ENCODE assay signal across 25 mouse cellular contexts in genomic region chr9:62870728-62871127, GRCm38 (mm10). TPM values are rescaled to one million over a fixed set of nuclear protein-coding genes. Genes with fewer than 3 reads are reported as not detected.
DNase-seq lines count a peak whose midpoint lies in the region; ATAC-seq and TF ChIP-seq lines count a peak whose summit lies in the region.
"Had no signal": no experiment of that assay in that cellular context is flagged by ENCODE, and none has a peak within 500 bp of the region (broad histone marks: within the 10 kb centered on the region; RNA-seq: fewer than 3 reads in every experiment).

No protein-coding gene starts in this region.

- no peak overlapping the region for H3K4me2 ChIP-seq in forebrain, embryonic 16.5 days (ENCODE audit: low read length)
- H3K4me2 ChIP-seq in limb, embryonic 11.5 days (ENCODE audit: low read depth, severe bottlenecking) = no peak overlapping the region
- no peak overlapping the region for H3K4me2 ChIP-seq in intestine, embryonic 16.5 days (ENCODE audit: low read depth, low read length)
- H3K4me2 ChIP-seq: embryonic facial prominence, embryonic 13.5 days; embryonic facial prominence, embryonic 15.5 days; forebrain, embryonic 13.5 days; forebrain, embryonic 15.5 days had no signal

- no peak overlapping the region for H3K9ac ChIP-seq in forebrain, embryonic 16.5 days (replicated peaks; ENCODE audit: low read depth, low read length)
- H3K9ac ChIP-seq in ES-E14 (ENCODE audit: insufficient read depth, low read depth, low read length, poor library complexity, severe bottlenecking) = peak overlapping the region; percentile 30; the same call in 1 of the 2 replicates
- no peak overlapping the region for H3K9ac ChIP-seq in limb, embryonic 11.5 days (ENCODE audit: low read length)
- no peak overlapping the region for H3K9ac ChIP-seq in intestine, embryonic 16.5 days (ENCODE audit: low read depth, low read length)
- H3K9ac ChIP-seq: embryonic facial prominence, embryonic 13.5 days; embryonic facial prominence, embryonic 15.5 days; forebrain, embryonic 13.5 days; forebrain, embryonic 15.5 days had no signal

- H3K36me3 ChIP-seq in forebrain, embryonic 10.5 days (replicated peaks) = no peaks in the 10 kb centered on the region
- no peaks in the 10 kb centered on the region for H3K36me3 ChIP-seq in forebrain, embryonic 16.5 days (ENCODE audit: control insufficient read depth, insufficient read depth)
- H3K36me3 ChIP-seq in E14TG2a.4 (ENCODE audit: insufficient read depth, low read length) (peaks cover 19% of the 10 kb centered on the region), ES-E14 (ENCODE audit: control insufficient read depth, insufficient read depth, low read length, poor library complexity, severe bottlenecking) (no peaks in the 10 kb centered on the region)
- no peaks in the 10 kb centered on the region for H3K36me3 ChIP-seq in limb, embryonic 11.5 days (ENCODE audit: control insufficient read depth, insufficient read depth, low read length)
- H3K36me3 ChIP-seq in hindbrain, embryonic 10.5 days = no peaks in the 10 kb centered on the region
- no peaks in the 10 kb centered on the region for H3K36me3 ChIP-seq in intestine, embryonic 16.5 days (ENCODE audit: control insufficient read depth, insufficient read depth, low read length)
- H3K36me3 ChIP-seq: embryonic facial prominence, embryonic 13.5 days; embryonic facial prominence, embryonic 15.5 days; forebrain, embryonic 15.5 days had no signal

- peak; percentile 10 for DNase-seq in forebrain, embryonic 10.5 days (ENCODE audit: extremely low spot score, low spot score)
- DNase-seq in ES-E14 (ENCODE audit: low read depth, low spot score) = no peak
- peak; percentile 17 for DNase-seq in limb, embryonic 11.5 days (ENCODE audit: low spot score)
- no peak for DNase-seq in hindbrain, embryonic 10.5 days (ENCODE audit: low spot score)
- DNase-seq: adrenal gland, adult 2 months; adrenal gland, postnatal 10 days; adrenal gland, postnatal 25 days; B cell, adult 2 months; cerebellum, adult 11 months; cerebellum, adult 18-20 months; cerebellum, adult 8-10 months; cerebellum, adult 9-11 months; cerebellum, postnatal 14 days; cerebellum, postnatal 36 days; embryo, embryonic 11 days had no signal

- no peak overlapping the region for H3K27ac ChIP-seq in forebrain, embryonic 10.5 days
- H3K27ac ChIP-seq in forebrain, embryonic 16.5 days (ENCODE audit: low read length) = no peak overlapping the region
- peak overlapping the region; percentile 14 for H3K27ac ChIP-seq in ES-E14 (ENCODE audit: insufficient read depth, low read depth, low read length, poor library complexity, severe bottlenecking)
- H3K27ac ChIP-seq in limb, embryonic 11.5 days (replicated peaks; ENCODE audit: low read depth, low read length) = no peak overlapping the region
- no peak overlapping the region for H3K27ac ChIP-seq in hindbrain, embryonic 10.5 days
- no peak overlapping the region for H3K27ac ChIP-seq in intestine, embryonic 16.5 days (ENCODE audit: low read length)
- H3K27ac ChIP-seq: embryonic facial prominence, embryonic 13.5 days; embryonic facial prominence, embryonic 15.5 days; forebrain, embryonic 13.5 days; forebrain, embryonic 15.5 days had no signal

- ATAC-seq in forebrain, embryonic 16.5 days = no peak
- no peak for ATAC-seq in limb, embryonic 11.5 days (ENCODE audit: insufficient number of reproducible peaks, low FRiP score, low TSS enrichment, low read depth)
- ATAC-seq in intestine, embryonic 16.5 days = no peak
- ATAC-seq: CD4-positive, CD25-positive, alpha-beta regulatory T cell, adult 4 months; forebrain, embryonic 13.5 days; forebrain, embryonic 15.5 days had no signal

- in situ Hi-C loops in ES-E14 (cut with MboI; ENCODE audit: low sequenced_read_pairs in 2 of 2, unreplicated experiment in 2 of 2) = no loop called here

- no peaks in the 10 kb centered on the region for H3K27me3 ChIP-seq in forebrain, embryonic 10.5 days (ENCODE audit: poor library complexity, severe bottlenecking)
- H3K27me3 ChIP-seq in forebrain, embryonic 16.5 days (replicated peaks; ENCODE audit: control insufficient read depth, insufficient read depth, low read length) = no peaks in the 10 kb centered on the region
- H3K27me3 ChIP-seq in E14TG2a.4 (ENCODE audit: insufficient read depth, low read length) = no peaks in the 10 kb centered on the region
- H3K27me3 ChIP-seq in limb, embryonic 11.5 days (ENCODE audit: control insufficient read depth, insufficient read depth, low read length) = no peaks in the 10 kb centered on the region
- H3K27me3 ChIP-seq in hindbrain, embryonic 10.5 days (ENCODE audit: insufficient read depth, poor library complexity, severe bottlenecking) = no peaks in the 10 kb centered on the region
- no peaks in the 10 kb centered on the region for H3K27me3 ChIP-seq in intestine, embryonic 16.5 days (replicated peaks; ENCODE audit: control insufficient read depth, insufficient read depth, low read length)
- H3K27me3 ChIP-seq: CH12.LX; embryonic facial prominence, embryonic 13.5 days; embryonic facial prominence, embryonic 15.5 days; forebrain, embryonic 13.5 days; forebrain, embryonic 15.5 days had no signal

- no peak for TF ChIP-seq CTCF in E14TG2a.4 (conservative IDR thresholded peaks at IDR 0.05; ENCODE audit: low read length)

- no peaks in the 10 kb centered on the region for H3K9me3 ChIP-seq in forebrain, embryonic 10.5 days
- no peaks in the 10 kb centered on the region for H3K9me3 ChIP-seq in forebrain, embryonic 16.5 days (ENCODE audit: control insufficient read depth, low read length)
- H3K9me3 ChIP-seq in E14TG2a.4 (ENCODE audit: low read length) (no peaks in the 10 kb centered on the region), ES-E14 (ENCODE audit: control insufficient read depth, insufficient read depth, low read depth, low read length) (no peaks in the 10 kb centered on the region)
- no peaks in the 10 kb centered on the region for H3K9me3 ChIP-seq in limb, embryonic 11.5 days (ENCODE audit: control insufficient read depth, low read length)
- H3K9me3 ChIP-seq in hindbrain, embryonic 10.5 days = no peaks in the 10 kb centered on the region
- H3K9me3 ChIP-seq in intestine, embryonic 16.5 days (ENCODE audit: control insufficient read depth, low read length) = no peaks in the 10 kb centered on the region
- H3K9me3 ChIP-seq: embryonic facial prominence, embryonic 13.5 days; embryonic facial prominence, embryonic 15.5 days; forebrain, embryonic 13.5 days; forebrain, embryonic 15.5 days had no signal

- no peak overlapping the region for H3K4me3 ChIP-seq in forebrain, embryonic 10.5 days
- no peak overlapping the region for H3K4me3 ChIP-seq in forebrain, embryonic 16.5 days (replicated peaks; ENCODE audit: low read length)
- H3K4me3 ChIP-seq in E14TG2a.4 (replicated peaks; ENCODE audit: low read length) (peak overlapping the region; percentile 48), ES-E14 (ENCODE audit: insufficient read depth in 1 of 2, low read depth in 1 of 2, low read length in 2 of 2, poor library complexity in 1 of 2, severe bottlenecking in 1 of 2) (no peak overlapping the region)
- H3K4me3 ChIP-seq in limb, embryonic 11.5 days (ENCODE audit: low read depth, low read length) = no peak overlapping the region
- H3K4me3 ChIP-seq in hindbrain, embryonic 10.5 days = no peak overlapping the region
- H3K4me3 ChIP-seq in intestine, embryonic 16.5 days (ENCODE audit: low read length) = no peak overlapping the region
- H3K4me3 ChIP-seq: embryonic facial prominence, embryonic 13.5 days; embryonic facial prominence, embryonic 15.5 days; erythroblast, embryonic 14.5 days; forebrain, embryonic 13.5 days; forebrain, embryonic 15.5 days had no signal

- peaks cover 7% of the 10 kb centered on the region for H3K4me1 ChIP-seq in forebrain, embryonic 10.5 days
- no peaks in the 10 kb centered on the region for H3K4me1 ChIP-seq in forebrain, embryonic 16.5 days (replicated peaks; ENCODE audit: control insufficient read depth, insufficient read depth, low read length)
- H3K4me1 ChIP-seq in E14TG2a.4 (replicated peaks; ENCODE audit: low read depth, low read length) (peaks cover 42% of the 10 kb centered on the region), ES-E14 (ENCODE audit: control insufficient read depth in 2 of 2, insufficient read depth in 2 of 2, low read length in 2 of 2, poor library complexity in 1 of 2) (peaks cover 4 to 23% of the 10 kb centered on the region in 2 experiments; a peak in 3 of 4 replicates)
- H3K4me1 ChIP-seq in limb, embryonic 11.5 days (ENCODE audit: control insufficient read depth, insufficient read depth, low read length) = no peaks in the 10 kb centered on the region
- H3K4me1 ChIP-seq in hindbrain, embryonic 10.5 days (replicated peaks) = peaks cover 10% of the 10 kb centered on the region; the same call in 1 of the 2 replicates
- no peaks in the 10 kb centered on the region for H3K4me1 ChIP-seq in intestine, embryonic 16.5 days (ENCODE audit: control insufficient read depth, insufficient read depth, low read length)
- H3K4me1 ChIP-seq: embryonic facial prominence, embryonic 13.5 days; embryonic facial prominence, embryonic 15.5 days; forebrain, embryonic 13.5 days; forebrain, embryonic 15.5 days had no signal

RNA-seq across cellular contexts. Expression of gene Calml4, which starts 12.8 kb away (rescaled TPM):
- polyA plus RNA-seq in forebrain, embryonic 10.5 days (2016; fragmentation: Nextera tagmentation; extraction: Ambion mirVana) = 0.21 and 0.48 TPM in 2 replicates
- polyA plus RNA-seq in forebrain, embryonic 16.5 days (2015; fragmentation: Nextera tagmentation; extraction: Ambion mirVana) = 4.3 and 6.0 TPM in 2 replicates
- total RNA-seq in ES-E14 (2012; rRNA removed) = 10.2 and 23.9 TPM in 2 replicates
- 4.7 and 4.9 TPM in 2 replicates for polyA plus RNA-seq in limb, embryonic 11.5 days (2014; fragmentation: Nextera tagmentation; extraction: Ambion mirVana)
- polyA plus RNA-seq in hindbrain, embryonic 10.5 days (2016; fragmentation: Nextera tagmentation; extraction: Ambion mirVana) = 0.71 and 6.4 TPM in 2 replicates
- 286 and 319 TPM in 2 replicates for polyA plus RNA-seq in intestine, embryonic 16.5 days (2015; fragmentation: Nextera tagmentation; extraction: Ambion mirVana)
- total RNA-seq: CH12.LX had no signal
- polyA plus RNA-seq: erythroblast, embryonic 14.5 days had no signal

RNA-seq across cellular contexts. Expression of gene Cln6, which starts 32.1 kb away (rescaled TPM):
- polyA plus RNA-seq in forebrain, embryonic 10.5 days (2016; fragmentation: Nextera tagmentation; extraction: Ambion mirVana) = 14.9 and 16.5 TPM in 2 replicates
- 4.6 and 4.9 TPM in 2 replicates for polyA plus RNA-seq in forebrain, embryonic 16.5 days (2015; fragmentation: Nextera tagmentation; extraction: Ambion mirVana)
- total RNA-seq in ES-E14 (2012; rRNA removed) = 19.4 and 33.7 TPM in 2 replicates
- 17.3 and 18.6 TPM in 2 replicates for polyA plus RNA-seq in limb, embryonic 11.5 days (2014; fragmentation: Nextera tagmentation; extraction: Ambion mirVana)
- polyA plus RNA-seq in hindbrain, embryonic 10.5 days (2016; fragmentation: Nextera tagmentation; extraction: Ambion mirVana) = 12.6 and 15.1 TPM in 2 replicates
- 34.9 and 40.2 TPM in 2 replicates for polyA plus RNA-seq in intestine, embryonic 16.5 days (2015; fragmentation: Nextera tagmentation; extraction: Ambion mirVana)

RNA-seq across cellular contexts. Expression of gene Fem1b, which starts 59.0 kb away (rescaled TPM):
- polyA plus RNA-seq in forebrain, embryonic 10.5 days (2016; fragmentation: Nextera tagmentation; extraction: Ambion mirVana) = 33.8 and 35.2 TPM in 2 replicates
- polyA plus RNA-seq in forebrain, embryonic 16.5 days (2015; fragmentation: Nextera tagmentation; extraction: Ambion mirVana) = 47.8 and 50.2 TPM in 2 replicates
- 73.0 and 94.4 TPM in 2 replicates for total RNA-seq in ES-E14 (2012; rRNA removed)
- 36.6 and 42.2 TPM in 2 replicates for polyA plus RNA-seq in limb, embryonic 11.5 days (2014; fragmentation: Nextera tagmentation; extraction: Ambion mirVana)
- polyA plus RNA-seq in hindbrain, embryonic 10.5 days (2016; fragmentation: Nextera tagmentation; extraction: Ambion mirVana) = 30.0 and 32.2 TPM in 2 replicates
- polyA plus RNA-seq in intestine, embryonic 16.5 days (2015; fragmentation: Nextera tagmentation; extraction: Ambion mirVana) = 12.2 and 12.5 TPM in 2 replicates

Comparison
In these comparisons a context has a peak if more than half of its experiments do, and no peak if none do; other contexts are left out.
1. DNase-seq: peak in forebrain, embryonic 10.5 days (single experiment) and limb, embryonic 11.5 days (single experiment); none in ES-E14 (single experiment) and hindbrain, embryonic 10.5 days (single experiment).
2. RNA of gene Calml4, which starts 12.8 kb away (polyA plus RNA-seq): 286 to 319 TPM in intestine, embryonic 16.5 days; 0.71 to 6.4 TPM in hindbrain, embryonic 10.5 days, 4.3 to 6.0 TPM in forebrain, embryonic 16.5 days, 4.7 to 4.9 TPM in limb, embryonic 11.5 days and 0.21 to 0.48 TPM in forebrain, embryonic 10.5 days; every median in the first group is over 10 times any median in the second.